In genomic region chr15:89178954-89179629, GRCm38 (mm10) we compare ENCODE assay signal across 8 mouse cellular contexts. TPM values are rescaled to one million over a fixed set of nuclear protein-coding genes. Genes with fewer than 3 reads are reported as not detected.
A peak's percentile ranks its signal among the peaks of the same experiment; 100 is the strongest.
DNase-seq lines count a peak whose midpoint lies in the region; ATAC-seq and TF ChIP-seq lines count a peak whose summit lies in the region.

No protein-coding gene starts in this region.

- H3K9ac ChIP-seq in ES-Bruce4 (ENCODE audit: low read depth, poor library complexity, severe bottlenecking) = peak overlapping the region; percentile 81
- H3K9ac ChIP-seq in embryonic facial prominence, embryonic 15.5 days = peak overlapping the region; percentile 83; the same call in 1 of the 2 replicates
- peak overlapping the region; percentile 82 for H3K9ac ChIP-seq in heart, embryonic 14.5 days (ENCODE audit: low read length)
- H3K9ac ChIP-seq in kidney, postnatal 0 days (ENCODE audit: low read depth, low read length) = peak overlapping the region; percentile 73

- H3K4me2 ChIP-seq in embryonic facial prominence, embryonic 15.5 days (replicated peaks) = peak overlapping the region; percentile 81
- H3K4me2 ChIP-seq in heart, embryonic 14.5 days (ENCODE audit: low read length) = peak overlapping the region; percentile 92
- H3K4me2 ChIP-seq in kidney, postnatal 0 days (ENCODE audit: low read length) = peak overlapping the region; percentile 73

- H3K27ac ChIP-seq in ES-Bruce4 (ENCODE audit: insufficient read depth, low read length) = peak overlapping the region; percentile 68
- peak overlapping the region; percentile 92 for H3K27ac ChIP-seq in embryonic facial prominence, embryonic 15.5 days (replicated peaks)
- H3K27ac ChIP-seq in heart, embryonic 14.5 days (replicated peaks in 1 of 2; ENCODE audit: control insufficient read depth in 1 of 2, insufficient read depth in 1 of 2, low read depth in 2 of 2, low read length in 2 of 2) = peak overlapping the region; percentile 87 to 96
- peak overlapping the region; percentile 93 for H3K27ac ChIP-seq in kidney, postnatal 0 days
- H3K27ac ChIP-seq in small intestine, adult 2 months (ENCODE audit: insufficient read depth, low read depth, low read length) = peak overlapping the region; percentile 100

- ATAC-seq in embryonic facial prominence, embryonic 15.5 days (ENCODE audit: insufficient number of reproducible peaks, low FRiP score, low TSS enrichment, low read depth) = peak; percentile 64; the same call in 1 of the 2 replicates
- peak; percentile 51; the same call in 1 of the 2 replicates for ATAC-seq in heart, embryonic 14.5 days (ENCODE audit: insufficient number of reproducible peaks, insufficient read depth, low FRiP score, low read depth)
- peak; percentile 79 for ATAC-seq in kidney, postnatal 0 days (replicated peaks; ENCODE audit: low FRiP score, low read depth)

- peak; percentile 94 for TF ChIP-seq EP300 in ES-Bruce4 (IDR thresholded peaks at IDR 0.05; ENCODE audit: insufficient read depth, low read depth, low read length)

- H3K9me3 ChIP-seq in ES-Bruce4 (replicated peaks; ENCODE audit: control insufficient read depth, insufficient read depth, low read length, poor library complexity, severe bottlenecking) = no peaks in the 10 kb centered on the region
- H3K9me3 ChIP-seq in embryonic facial prominence, embryonic 15.5 days (replicated peaks) = no peaks in the 10 kb centered on the region
- no peaks in the 10 kb centered on the region for H3K9me3 ChIP-seq in heart, embryonic 14.5 days (ENCODE audit: control insufficient read depth, low read length)
- H3K9me3 ChIP-seq in kidney, postnatal 0 days (replicated peaks; ENCODE audit: low read length) = no peaks in the 10 kb centered on the region

- TF ChIP-seq CTCF in ES-Bruce4 (IDR thresholded peaks at IDR 0.05; ENCODE audit: low read depth, low read length) = no peak
- TF ChIP-seq CTCF in kidney, postnatal 0 days (IDR thresholded peaks at IDR 0.05; ENCODE audit: low read depth) = no peak
- no peak for TF ChIP-seq CTCF in small intestine, adult 2 months (IDR thresholded peaks at IDR 0.05; ENCODE audit: extremely low read depth, insufficient read length, insufficient replicate concordance, low read depth, low read length)

- peak; percentile 92 for DNase-seq in adrenal gland, postnatal 14 days
- DNase-seq in kidney, postnatal 0 days (ENCODE audit: low spot score) = peak; percentile 93
- DNase-seq in lung, postnatal 36 days = peak; percentile 89
- DNase-seq in right cerebral cortex, adult 18-20 months = no peak

- H3K4me1 ChIP-seq in ES-Bruce4 (ENCODE audit: control insufficient read depth, insufficient read depth, low read length) = peaks cover 14% of the 10 kb centered on the region
- H3K4me1 ChIP-seq in embryonic facial prominence, embryonic 15.5 days = peaks cover 77% of the 10 kb centered on the region
- H3K4me1 ChIP-seq in heart, embryonic 14.5 days (ENCODE audit: control insufficient read depth in 2 of 2, insufficient read depth in 2 of 2, low read length in 2 of 2) = peaks cover 61 to 74% of the 10 kb centered on the region in 2 experiments
- peaks cover 55% of the 10 kb centered on the region for H3K4me1 ChIP-seq in kidney, postnatal 0 days (replicated peaks; ENCODE audit: insufficient read depth, low read length)
- H3K4me1 ChIP-seq in small intestine, adult 2 months (ENCODE audit: control insufficient read depth, insufficient read depth, insufficient read length, low read length) = peaks cover 51% of the 10 kb centered on the region

- H3K27me3 ChIP-seq in ES-Bruce4 (ENCODE audit: control insufficient read depth, insufficient read depth, low read length, poor library complexity, severe bottlenecking) = no peaks in the 10 kb centered on the region
- no peaks in the 10 kb centered on the region for H3K27me3 ChIP-seq in embryonic facial prominence, embryonic 15.5 days
- no peaks in the 10 kb centered on the region for H3K27me3 ChIP-seq in heart, embryonic 14.5 days (ENCODE audit: control insufficient read depth, insufficient read depth, low read length)
- no peaks in the 10 kb centered on the region for H3K27me3 ChIP-seq in kidney, postnatal 0 days (ENCODE audit: insufficient read depth, low read length)
- H3K27me3 ChIP-seq in small intestine, adult 2 months (ENCODE audit: control insufficient read depth, insufficient read depth, low read length) = no peaks in the 10 kb centered on the region

- no peaks in the 10 kb centered on the region for H3K36me3 ChIP-seq in ES-Bruce4 (ENCODE audit: control insufficient read depth, insufficient read depth, low read length, poor library complexity, severe bottlenecking)
- no peaks in the 10 kb centered on the region for H3K36me3 ChIP-seq in embryonic facial prominence, embryonic 15.5 days
- H3K36me3 ChIP-seq in heart, embryonic 14.5 days (ENCODE audit: control insufficient read depth, insufficient read depth, low read length) = no peaks in the 10 kb centered on the region
- H3K36me3 ChIP-seq in kidney, postnatal 0 days (ENCODE audit: insufficient read depth, low read length) = no peaks in the 10 kb centered on the region
- no peaks in the 10 kb centered on the region for H3K36me3 ChIP-seq in small intestine, adult 2 months (ENCODE audit: control insufficient read depth, insufficient read depth, low read length)

- peak overlapping the region; percentile 88 for H3K4me3 ChIP-seq in ES-Bruce4 (ENCODE audit: low read depth, low read length)
- peak overlapping the region; percentile 72 for H3K4me3 ChIP-seq in embryonic facial prominence, embryonic 15.5 days (replicated peaks)
- H3K4me3 ChIP-seq in heart, embryonic 14.5 days (ENCODE audit: control insufficient read depth in 1 of 2, insufficient read depth in 1 of 2, low read depth in 1 of 2, low read length in 2 of 2) = peak overlapping the region; percentile 80 to 81
- peak overlapping the region; percentile 65 for H3K4me3 ChIP-seq in kidney, postnatal 0 days (replicated peaks; ENCODE audit: low read depth, low read length)
- peak overlapping the region; percentile 89 for H3K4me3 ChIP-seq in small intestine, adult 2 months (ENCODE audit: low read depth, low read length)

- WGBS in embryonic facial prominence, embryonic 15.5 days = 1% methylated on average over 16 of the region's 16 CpGs
- WGBS in heart, embryonic 14.5 days = 2% methylated on average over 16 of the region's 16 CpGs
- 2% methylated on average over 16 of the region's 16 CpGs for WGBS in kidney, postnatal 0 days
- 6% methylated on average over 16 of the region's 16 CpGs for WGBS in small intestine, adult 2 months

- peak; percentile 47 for TF ChIP-seq POLR2A in ES-Bruce4 (IDR thresholded peaks at IDR 0.05; ENCODE audit: insufficient read depth, low read length)
- peak; percentile 62; the same call in 1 of the 2 replicates for TF ChIP-seq POLR2A in small intestine, adult 2 months (IDR thresholded peaks at IDR 0.05; ENCODE audit: low read depth, low read length)

RNA-seq across cellular contexts. Expression of gene Plxnb2, which starts 1.5 kb away (rescaled TPM):
- polyA plus RNA-seq in ES-Bruce4 (2011; ENCODE audit: insufficient read depth, insufficient read length, low read depth, missing spikeins) = 86.1 and 96.7 TPM in 2 replicates
- 83.2 and 110 TPM in 2 replicates for total RNA-seq in adrenal gland, postnatal 14 days (2021)
- polyA plus RNA-seq in embryonic facial prominence, embryonic 15.5 days (2015; fragmentation: Nextera tagmentation; extraction: Ambion mirVana) = 157 and 161 TPM in 2 replicates
- 87.4 and 99.3 TPM in 2 replicates for polyA plus RNA-seq in heart, embryonic 14.5 days (2014; fragmentation: Nextera tagmentation; extraction: Ambion mirVana)
- polyA plus RNA-seq in kidney, postnatal 0 days (2015; fragmentation: Nextera tagmentation; extraction: Ambion mirVana) = 126 and 130 TPM in 2 replicates
- polyA plus RNA-seq in small intestine, adult 2 months (2012; rRNA removed) = 213 and 376 TPM in 2 replicates

RNA-seq across cellular contexts. Expression of gene Dennd6b, which starts 17.2 kb away (rescaled TPM):
- polyA plus RNA-seq in ES-Bruce4 (2011; ENCODE audit: insufficient read depth, insufficient read length, low read depth, missing spikeins) = 9.1 and 10.0 TPM in 2 replicates
- total RNA-seq in adrenal gland, postnatal 14 days (2021) = 5.0 and 6.2 TPM in 2 replicates
- polyA plus RNA-seq in embryonic facial prominence, embryonic 15.5 days (2015; fragmentation: Nextera tagmentation; extraction: Ambion mirVana) = 16.3 and 16.7 TPM in 2 replicates
- 14.8 and 16.6 TPM in 2 replicates for polyA plus RNA-seq in heart, embryonic 14.5 days (2014; fragmentation: Nextera tagmentation; extraction: Ambion mirVana)
- polyA plus RNA-seq in kidney, postnatal 0 days (2015; fragmentation: Nextera tagmentation; extraction: Ambion mirVana) = 10.4 and 11.7 TPM in 2 replicates
- 7.1 and 10.6 TPM in 2 replicates for polyA plus RNA-seq in small intestine, adult 2 months (2012; rRNA removed)

RNA-seq across cellular contexts. Expression of gene Mapk11, which starts 29.7 kb away (rescaled TPM):
- 9.1 and 9.3 TPM in 2 replicates for polyA plus RNA-seq in ES-Bruce4 (2011; ENCODE audit: insufficient read depth, insufficient read length, low read depth, missing spikeins)
- total RNA-seq in adrenal gland, postnatal 14 days (2021) = 5.3 and 6.4 TPM in 2 replicates
- polyA plus RNA-seq in embryonic facial prominence, embryonic 15.5 days (2015; fragmentation: Nextera tagmentation; extraction: Ambion mirVana) = 10.7 and 12.7 TPM in 2 replicates
- 2.5 and 3.2 TPM in 2 replicates for polyA plus RNA-seq in heart, embryonic 14.5 days (2014; fragmentation: Nextera tagmentation; extraction: Ambion mirVana)
- polyA plus RNA-seq in kidney, postnatal 0 days (2015; fragmentation: Nextera tagmentation; extraction: Ambion mirVana) = 7.5 and 9.3 TPM in 2 replicates
- 2.3 and 3.2 TPM in 2 replicates for polyA plus RNA-seq in small intestine, adult 2 months (2012; rRNA removed)

RNA-seq across cellular contexts. Expression of gene Ppp6r2, which starts 32.3 kb away (rescaled TPM):
- 13.3 and 14.3 TPM in 2 replicates for polyA plus RNA-seq in ES-Bruce4 (2011; ENCODE audit: insufficient read depth, insufficient read length, low read depth, missing spikeins)
- 41.1 and 52.4 TPM in 2 replicates for total RNA-seq in adrenal gland, postnatal 14 days (2021)
- polyA plus RNA-seq in embryonic facial prominence, embryonic 15.5 days (2015; fragmentation: Nextera tagmentation; extraction: Ambion mirVana) = 33.3 and 35.8 TPM in 2 replicates
- polyA plus RNA-seq in heart, embryonic 14.5 days (2014; fragmentation: Nextera tagmentation; extraction: Ambion mirVana) = 21.9 and 22.9 TPM in 2 replicates
- polyA plus RNA-seq in kidney, postnatal 0 days (2015; fragmentation: Nextera tagmentation; extraction: Ambion mirVana) = 25.9 and 26.8 TPM in 2 replicates
- 73.9 and 252 TPM in 2 replicates for polyA plus RNA-seq in small intestine, adult 2 months (2012; rRNA removed)

RNA-seq across cellular contexts. Expression of gene Mapk12, which starts 38.6 kb away (rescaled TPM):
- polyA plus RNA-seq in ES-Bruce4 (2011; ENCODE audit: insufficient read depth, insufficient read length, low read depth, missing spikeins) = 33.2 and 38.2 TPM in 2 replicates
- 8.6 and 9.6 TPM in 2 replicates for total RNA-seq in adrenal gland, postnatal 14 days (2021)
- polyA plus RNA-seq in embryonic facial prominence, embryonic 15.5 days (2015; fragmentation: Nextera tagmentation; extraction: Ambion mirVana) = 9.4 and 11.2 TPM in 2 replicates
- 21.0 and 23.0 TPM in 2 replicates for polyA plus RNA-seq in heart, embryonic 14.5 days (2014; fragmentation: Nextera tagmentation; extraction: Ambion mirVana)
- polyA plus RNA-seq in kidney, postnatal 0 days (2015; fragmentation: Nextera tagmentation; extraction: Ambion mirVana) = 12.3 and 13.5 TPM in 2 replicates
- 2.0 and 2.4 TPM in 2 replicates for polyA plus RNA-seq in small intestine, adult 2 months (2012; rRNA removed)
